Mouse (Mus musculus) C2C12 (cell line): Measurements from ENCODE around the gene Dido1.

Experiments used
- CEBPB ChIP-seq: IDR thresholded peaks from one replicate; pipeline ENCODE4 v1.6.1; 2011; ENCODE audit warnings: low read depth, mild to moderate bottlenecking, control low read depth, moderate library complexity
- CTCF ChIP-seq: IDR thresholded peaks from one replicate; pipeline ENCODE4 v1.5.1; 2011; ENCODE audit not compliant: control insufficient read depth, insufficient read depth, insufficient read length
- MAX ChIP-seq: IDR thresholded peaks from one replicate; pipeline ENCODE4 v1.6.1; 2011; ENCODE audit warnings: mild to moderate bottlenecking, control low read depth
- USF1 ChIP-seq: IDR thresholded peaks from one replicate; pipeline ENCODE4 v1.6.1; 2011; ENCODE audit warnings: low read depth, mild to moderate bottlenecking, control low read depth, moderate library complexity

DNA sequence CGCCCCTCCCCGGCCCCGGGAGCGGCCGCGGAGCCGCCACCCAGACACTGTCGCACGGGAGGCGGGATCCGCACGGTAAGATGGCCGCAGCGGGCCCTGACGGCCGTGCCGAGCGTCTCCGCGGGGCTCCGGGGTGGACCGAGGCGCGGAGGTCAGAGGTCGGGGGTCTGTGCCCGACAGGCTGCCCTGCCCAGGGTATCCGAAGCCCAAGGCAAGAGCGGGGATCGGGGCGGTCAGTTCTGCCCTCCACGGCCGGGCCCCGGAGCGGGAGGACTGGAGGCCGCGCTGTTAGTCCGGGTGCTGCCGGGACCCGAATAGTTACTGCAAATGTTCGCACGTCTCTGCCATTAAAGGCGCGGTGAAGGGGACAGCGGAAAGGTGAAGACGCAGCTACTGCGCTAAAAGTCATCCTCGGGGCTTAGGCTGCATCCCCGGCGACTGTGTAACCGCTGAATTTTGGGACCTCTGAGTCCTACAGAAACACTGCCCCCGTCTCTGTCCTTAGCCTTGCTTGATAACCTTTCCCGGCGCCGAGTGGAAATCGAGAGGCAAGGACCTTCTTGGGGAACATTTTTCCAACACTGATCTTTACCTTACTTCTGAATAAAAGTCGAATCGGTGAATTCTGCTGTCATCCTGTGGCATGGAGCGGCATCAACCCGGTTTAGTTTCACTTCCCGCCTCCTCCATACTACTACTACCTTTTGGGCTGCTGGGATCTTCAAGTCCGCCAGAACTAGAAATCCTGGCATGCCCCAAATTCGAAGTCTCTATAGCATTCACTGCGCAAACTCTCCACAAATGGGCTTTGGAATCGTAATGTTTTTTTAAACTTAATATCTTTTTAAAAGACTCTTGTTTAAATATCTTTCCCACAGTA is 717 bp upstream of the Dido1 start:
- no peak for TF ChIP-seq CTCF
- TF ChIP-seq CEBPB: no peak
- TF ChIP-seq MAX: no peak
- no peak for TF ChIP-seq USF1
